Mouse (Mus musculus): ENCODE measurements around the gene Atm.

Gene Atm

GRCm38 (mm10) chr9:53536558-53537320 is at the start of gene Atm, which contains the start of gene Npat:
Gene Atm (minus strand): TSS chr9:53536740.
Gene Npat (plus strand): TSS chr9:53537047.
- peak; percentile 99 to 100 for DNase-seq

- DNase-seq: no peak
Observed at GRCm38 (mm10) chr9:53581870-53582269, 45.3 kb upstream of the Atm start.

GRCm38 (mm10) chr9:53575721-53576120 is 39.2 kb upstream of the Atm start:
- DNase-seq: no peak

GRCm38 (mm10) chr9:53572516-53573307 is 36.2 kb upstream of the Atm start:
- no peak for DNase-seq

- no peak for DNase-seq
Observed at GRCm38 (mm10) chr9:53570662-53571061, 34.1 kb upstream of the Atm start.

- DNase-seq: peak; percentile 4
Observed at GRCm38 (mm10) chr9:53537336-53537965, 911 bp upstream of the Atm start.

GRCm38 (mm10) chr9:53535416-53536320 is 872 bp downstream of the Atm start:
- DNase-seq: peak; percentile 29 to 33

- no peak for DNase-seq
Observed at GRCm38 (mm10) chr9:53517373-53518009, 19.0 kb downstream of the Atm start.

- DNase-seq: no peak
Observed at GRCm38 (mm10) chr9:53514091-53514490, 22.4 kb downstream of the Atm start.

GRCm38 (mm10) chr9:53508053-53508452 is 28.5 kb downstream of the Atm start:
- no peak for DNase-seq

- DNase-seq: no peak
Observed at GRCm38 (mm10) chr9:53485886-53486285, 50.7 kb downstream of the Atm start.

GRCm38 (mm10) chr9:53472806-53473518 is 63.6 kb downstream of the Atm start:
- no peak for DNase-seq

- DNase-seq: no peak
Observed at GRCm38 (mm10) chr9:53452038-53452437, 84.5 kb downstream of the Atm start.

- DNase-seq: no peak
Observed at GRCm38 (mm10) chr9:53450609-53451008, 85.9 kb downstream of the Atm start.

- DNase-seq: no peak
Observed at GRCm38 (mm10) chr9:53435830-53436570, 100.5 kb downstream of the Atm start.

GRCm38 (mm10) chr9:53427638-53428037 is 108.9 kb downstream of the Atm start:
- no peak for DNase-seq

GRCm38 (mm10) chr9:53426726-53427125 is 109.8 kb downstream of the Atm start:
- no peak for DNase-seq

- no peak for DNase-seq
Observed at GRCm38 (mm10) chr9:53422133-53422896, 114.2 kb downstream of the Atm start.

GRCm38 (mm10) chr9:53409427-53409826 is 127.1 kb downstream of the Atm start:
- no peak for DNase-seq

- DNase-seq: peak in 1 of 2 experiments; percentile 53
Observed at GRCm38 (mm10) chr9:53408953-53409361, 127.6 kb downstream of the Atm start.

Data from kidney, adult 8-10 months (tissue).